Mouse (Mus musculus) hindbrain, postnatal 0 days (tissue): ENCODE measurements at regions not wholly inside any gene's neighbourhood (a gene's known extent, or its start where the extent isn't known, plus 50 kb on each side); places are given as distances from the start of the nearest gene placed in this dataset.

ENCODE experiments used
- ATAC-seq: fragments of 200-750 bp; cut with Nextera tagmentation; 2 replicates; pipeline ENCODE4 v1.8.0; 2017; ENCODE audit warnings: mild to moderate bottlenecking, moderate TSS enrichment, moderate library complexity
- DNase-seq: peaks from one replicate; pipeline ENCODE4 v3.0.0-alpha.2; 2015; ENCODE audit warnings: low spot score
- H3K27ac ChIP-seq: fragments of 300-500 bp; sonication (generic); 2 replicates; pipeline ENCODE4 v1.5.1; 2014; ENCODE audit warnings: mild to moderate bottlenecking
- H3K27me3 ChIP-seq: fragments of 300-500 bp; sonication (generic); 2 replicates; pipeline ENCODE4 v1.6.1; 2014; ENCODE audit warnings: low read length, mixed read lengths; ENCODE audit not compliant: insufficient read depth
- H3K36me3 ChIP-seq: fragments of 300-500 bp; sonication (generic); 2 replicates; pipeline ENCODE4 v1.6.1; 2014; ENCODE audit warnings: low read length, mixed read lengths; ENCODE audit not compliant: insufficient read depth
- H3K4me1 ChIP-seq: fragments of 300-500 bp; sonication (generic); 2 replicates; pipeline ENCODE4 v1.6.1; 2014; ENCODE audit warnings: antibody characterized with exemption, low read length, mixed read lengths; ENCODE audit not compliant: insufficient read depth
- H3K4me2 ChIP-seq: fragments of 300-500 bp; sonication (generic); 2 replicates; pipeline ENCODE4 v1.6.1; 2014; ENCODE audit warnings: low read depth, mild to moderate bottlenecking, low read length, moderate library complexity, mixed read lengths
- H3K4me3 ChIP-seq: fragments of 300-500 bp; sonication (generic); 2 replicates; pipeline ENCODE4 v1.5.1; 2014; ENCODE audit warnings: low read length
- H3K9ac ChIP-seq: fragments of 300-500 bp; sonication (generic); replicated peaks from 2 replicates; pipeline ENCODE4 v1.6.1; 2014; ENCODE audit warnings: mild to moderate bottlenecking, low read length, moderate library complexity, mixed read lengths
- H3K9me3 ChIP-seq: fragments of 300-500 bp; sonication (generic); 2 replicates; pipeline ENCODE4 v1.6.1; 2016; ENCODE audit warnings: low read length, mixed read lengths
- CTCF ChIP-seq: IDR thresholded peaks from 2 replicates; pipeline ENCODE4 v1.5.1; 2016; ENCODE audit warnings: antibody characterized with exemption, control low read depth, low read depth
- WGBS: fragments of 180-500 bp; shearing (Covaris S2); extraction: QIAGEN DNeasy Blood & Tissue Kit; methylation state at CpG from one replicate; pipeline ENCODE4 v1.1.7; 2014; 5-methylcytosine and 5-hydroxymethylcytosine counted together

DNA sequence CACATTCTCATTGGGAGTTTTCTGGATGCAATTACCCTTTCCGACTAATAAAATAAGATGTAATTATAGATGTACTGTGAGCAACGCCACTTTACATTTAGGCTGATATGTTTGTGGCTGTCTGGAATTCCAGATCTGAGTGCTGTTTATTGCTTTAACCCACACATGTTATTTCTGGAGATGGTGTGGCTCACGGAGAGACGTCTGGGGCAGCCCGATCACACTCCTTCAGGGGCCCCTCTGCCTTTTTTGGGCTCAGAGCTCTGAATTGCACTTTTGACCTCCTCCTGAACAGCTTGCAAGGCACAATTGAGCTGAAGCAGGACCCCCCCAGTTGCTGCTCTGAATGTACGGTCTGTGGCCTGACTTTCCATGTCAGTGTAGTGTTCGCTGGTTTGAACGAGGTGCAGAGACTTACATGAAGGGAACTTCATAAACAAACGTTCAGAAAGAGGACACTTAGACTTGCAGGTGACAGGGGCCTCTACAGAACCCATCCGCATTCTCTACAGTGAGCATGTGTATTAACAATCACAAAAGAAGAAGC, 55.1 kb upstream of the Sfrp2 start:
- TF ChIP-seq CTCF = no peak
- no peaks in the 10 kb centered on the region for H3K36me3 ChIP-seq
- no peaks in the 10 kb centered on the region for H3K27me3 ChIP-seq
- H3K4me2 ChIP-seq = no peak overlapping the region
- no peak for ATAC-seq
- no peak overlapping the region for H3K9ac ChIP-seq
- H3K4me3 ChIP-seq = no peak overlapping the region
- no peak for DNase-seq
- H3K4me1 ChIP-seq = no peaks in the 10 kb centered on the region
- H3K9me3 ChIP-seq = no peaks in the 10 kb centered on the region
- WGBS = 50% methylated on average over 10 of the region's 10 CpGs
- no peak overlapping the region for H3K27ac ChIP-seq

DNA sequence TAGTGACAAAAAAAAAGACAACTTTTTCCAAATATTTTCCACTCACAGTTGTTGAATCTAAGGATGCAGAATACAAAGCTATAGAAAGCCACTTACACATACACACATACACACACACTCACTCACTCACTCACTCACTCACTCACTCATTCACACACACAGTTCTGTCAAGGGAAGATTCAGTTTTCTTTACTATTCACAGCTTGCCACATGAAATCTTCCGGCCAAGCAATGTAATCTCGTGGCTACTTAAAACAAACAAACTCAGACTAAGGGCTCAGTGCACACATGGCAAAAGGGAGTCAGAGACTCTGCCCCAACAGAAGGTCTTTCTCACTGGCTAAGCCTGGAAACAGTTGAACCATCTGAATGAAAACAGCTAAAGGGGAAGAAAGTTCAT, 53.8 kb upstream of the Sfrp2 start:
- ATAC-seq (no peak), DNase-seq (no peak)
- no peak overlapping the region for H3K4me3 ChIP-seq
- WGBS = 75% methylated on average over 2 of the region's 2 CpGs
- no peaks in the 10 kb centered on the region for H3K4me1 ChIP-seq
- no peaks in the 10 kb centered on the region for H3K36me3 ChIP-seq
- H3K27ac ChIP-seq = no peak overlapping the region
- H3K27me3 ChIP-seq = no peaks in the 10 kb centered on the region
- TF ChIP-seq CTCF = no peak
- no peak overlapping the region for H3K9ac ChIP-seq
- no peak overlapping the region for H3K4me2 ChIP-seq
- H3K9me3 ChIP-seq = no peaks in the 10 kb centered on the region

DNA sequence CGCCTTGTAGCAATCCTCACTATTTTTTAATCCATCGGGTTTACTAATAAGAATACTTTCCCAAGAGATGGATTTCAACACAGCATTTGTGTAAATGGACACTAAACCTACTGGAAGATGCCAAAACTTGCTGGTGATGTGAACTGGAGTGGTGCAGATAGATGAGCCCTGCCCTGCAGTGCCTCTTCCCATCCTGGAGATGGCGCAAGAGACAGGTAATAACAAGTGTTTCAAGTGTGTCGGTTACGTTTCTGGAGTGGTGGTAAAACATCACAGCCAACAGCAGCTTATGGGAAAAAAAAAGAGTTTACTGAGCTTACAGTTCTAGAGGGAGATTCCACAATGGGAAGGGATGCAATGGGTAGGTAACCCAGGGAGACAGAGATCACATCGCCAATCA, 51.5 kb upstream of the Sfrp2 start:
- Histone ChIP-seq H3K9me3 (no peaks in the 10 kb centered on the region), H3K4me3 (no peak overlapping the region), H3K9ac (no peak overlapping the region), H3K36me3 (no peaks in the 10 kb centered on the region), H3K4me1 (no peaks in the 10 kb centered on the region), H3K4me2 (no peak overlapping the region), H3K27ac (no peak overlapping the region), H3K27me3 (no peaks in the 10 kb centered on the region)
- peak; percentile 40; the same call in 1 of the 2 replicates for TF ChIP-seq CTCF
- 59% methylated on average over 6 of the region's 6 CpGs for WGBS
- DNase-seq (no peak), ATAC-seq (no peak)
